Mouse (Mus musculus): ENCODE data around the gene Gnb4. TPM values are rescaled to one million over a fixed set of nuclear protein-coding genes. Genes with fewer than 3 reads are reported as not detected.

The Gnb4 gene
- 10 to 100 TPM; 26.3 to 28.2 TPM for total RNA-seq (2023)

DNA sequence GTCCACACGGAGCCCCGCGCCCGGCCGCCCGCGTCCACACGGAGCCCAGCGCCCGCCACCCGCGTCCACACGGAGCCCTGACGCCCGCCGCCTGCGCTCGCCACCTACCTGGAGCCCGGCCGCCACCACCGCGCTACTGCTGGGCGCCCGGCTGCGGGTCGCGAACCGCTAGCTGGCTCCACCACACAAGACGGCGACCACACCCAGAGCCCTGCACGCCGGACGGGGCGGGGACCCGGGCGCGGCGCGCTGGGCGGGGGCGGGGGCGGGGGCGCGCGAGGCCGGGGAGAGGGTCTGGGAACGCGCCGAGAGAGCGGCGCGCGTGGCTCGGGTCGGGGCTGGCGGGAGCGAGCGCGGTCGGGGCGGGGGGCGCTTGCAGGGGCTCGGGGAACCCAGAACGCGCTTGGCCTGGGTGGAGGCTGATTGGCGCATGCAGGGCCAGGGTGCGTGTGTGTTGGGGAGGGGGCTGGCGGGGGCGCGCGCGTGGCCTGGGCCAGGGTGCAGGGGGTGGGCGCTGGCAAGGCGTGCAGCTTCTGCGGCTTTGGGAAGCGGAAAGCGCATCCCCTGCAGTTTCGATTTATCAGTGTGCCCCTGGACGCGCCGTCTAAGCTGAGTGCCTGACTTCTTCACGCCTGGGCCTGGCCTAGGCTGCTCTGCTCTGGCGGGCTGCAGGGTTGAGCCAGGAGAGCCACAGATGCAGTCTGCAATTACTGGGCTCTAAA, at the start of gene Gnb4:
Gene Gnb4, minus strand, starts transcription at position 255 of the 722 bp plus-strand sequence.

Other genes with a start within 250 kb of the Gnb4 start
- gene Pik3ca, start 218.9 kb downstream of the Gnb4 start, total RNA-seq (2023), result 10 to 100 TPM; 43.3 to 47.6 TPM
- gene Kcnmb3, start 124.4 kb downstream of the Gnb4 start, total RNA-seq (2023), result 1 to 10 TPM; 1.2 to 1.3 TPM
- 10 to 100 TPM; 44.2 to 45.5 TPM for gene Zfp639, start 106.3 kb downstream of the Gnb4 start, total RNA-seq (2023)
- gene Mfn1, start 87.1 kb downstream of the Gnb4 start, total RNA-seq (2023), result 10 to 100 TPM; 34.0 to 35.0 TPM
- 10 to 100 TPM; 68.0 to 69.2 TPM for gene Actl6a, start 89.7 kb upstream of the Gnb4 start, total RNA-seq (2023)
- gene Ndufb5, start 120.4 kb upstream of the Gnb4 start, total RNA-seq (2023), result 10 to 100 TPM; 76.2 to 86.4 TPM
- 10 to 100 TPM in 1 of 2 experiments, 1 to 10 TPM in 1; 8.1 to 13.4 TPM for gene Mrpl47, start 121.0 kb upstream of the Gnb4 start, total RNA-seq (2023)
- not detected for gene Usp13, start 201.0 kb upstream of the Gnb4 start, total RNA-seq (2023)

Measured in T-cell, adult 66 days (primary cell).